In the genomic region with DNA sequence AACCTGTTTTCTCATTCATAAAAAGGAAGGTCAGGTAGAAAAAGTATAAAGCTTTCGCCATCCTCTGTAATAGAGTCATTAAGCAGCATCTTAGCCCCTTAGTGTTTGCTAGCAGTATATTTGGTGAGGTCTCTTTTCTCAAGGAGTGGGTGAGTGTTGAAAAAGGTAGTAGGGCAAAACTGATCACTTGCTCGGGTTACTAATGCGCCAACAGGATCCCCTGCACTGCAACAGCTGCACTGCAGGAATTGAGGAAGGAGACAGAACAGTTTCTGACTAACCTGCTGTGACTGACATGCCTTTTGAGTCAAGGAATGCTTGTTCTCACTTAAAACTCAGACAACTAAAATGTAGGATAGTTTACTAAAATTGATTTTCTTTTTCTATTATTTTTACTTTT, we compare ENCODE assay signal across 7 mouse cellular contexts. TPM values are rescaled to one million over a fixed set of nuclear protein-coding genes. Genes with fewer than 3 reads are reported as not detected.
DNase-seq lines count a peak whose midpoint lies in the region; ATAC-seq and TF ChIP-seq lines count a peak whose summit lies in the region.

No protein-coding gene starts in this region.

- peak overlapping the region; percentile 83 for H3K4me2 ChIP-seq in lung, postnatal 0 days (replicated peaks; ENCODE audit: low read depth, low read length)
- peak overlapping the region; percentile 95 for H3K4me2 ChIP-seq in forebrain, embryonic 13.5 days
- peak overlapping the region; percentile 72 for H3K4me2 ChIP-seq in limb, embryonic 15.5 days
- H3K4me2 ChIP-seq in stomach, postnatal 0 days (replicated peaks; ENCODE audit: low read depth), result peak overlapping the region; percentile 95

- no peaks in the 10 kb centered on the region for H3K9me3 ChIP-seq in lung, postnatal 0 days (ENCODE audit: low read length)
- H3K9me3 ChIP-seq in forebrain, embryonic 13.5 days (replicated peaks), result no peaks in the 10 kb centered on the region
- H3K9me3 ChIP-seq in limb, embryonic 15.5 days, result no peaks in the 10 kb centered on the region
- H3K9me3 ChIP-seq in stomach, postnatal 0 days (ENCODE audit: control insufficient read depth, low read length), result no peaks in the 10 kb centered on the region

- H3K27me3 ChIP-seq in lung, postnatal 0 days (replicated peaks; ENCODE audit: insufficient read depth, low read length), result no peaks in the 10 kb centered on the region
- H3K27me3 ChIP-seq in forebrain, embryonic 13.5 days, result no peaks in the 10 kb centered on the region
- H3K27me3 ChIP-seq in limb, embryonic 15.5 days, result no peaks in the 10 kb centered on the region
- H3K27me3 ChIP-seq in stomach, postnatal 0 days (ENCODE audit: control insufficient read depth, insufficient read depth, low read length), result no peaks in the 10 kb centered on the region

- DNase-seq in lung, postnatal 0 days (ENCODE audit: low spot score), result no peak
- no peak for DNase-seq in lung, adult 18-20 months
- no peak for DNase-seq in stomach, postnatal 0 days (ENCODE audit: low spot score)
- no peak for DNase-seq in adrenal gland, adult 2 months

- 0 out of 2 replicates have a peak overlapping the region, but pooled peaks have one; percentile 100 for H3K9ac ChIP-seq in lung, postnatal 0 days (replicated peaks; ENCODE audit: low read depth)
- H3K9ac ChIP-seq in forebrain, embryonic 13.5 days, result peak overlapping the region; percentile 100
- peak overlapping the region; percentile 100; the same call in 1 of the 2 replicates for H3K9ac ChIP-seq in limb, embryonic 15.5 days
- H3K9ac ChIP-seq in stomach, postnatal 0 days (ENCODE audit: low read length), result no peak overlapping the region; the same call in 1 of the 2 replicates

- TF ChIP-seq EP300 in lung, postnatal 0 days (IDR thresholded peaks at IDR 0.05), result no peak
- no peak for TF ChIP-seq EP300 in stomach, postnatal 0 days (optimal IDR thresholded peaks at IDR 0.05)

- H3K4me1 ChIP-seq in lung, postnatal 0 days (ENCODE audit: insufficient read depth, low read depth, low read length), result peaks cover 12% of the 10 kb centered on the region; the same call in 1 of the 2 replicates
- peaks cover 58% of the 10 kb centered on the region for H3K4me1 ChIP-seq in forebrain, embryonic 13.5 days
- H3K4me1 ChIP-seq in limb, embryonic 15.5 days, result peaks cover 34% of the 10 kb centered on the region
- peaks cover 4% of the 10 kb centered on the region; the same call in 1 of the 2 replicates for H3K4me1 ChIP-seq in stomach, postnatal 0 days (replicated peaks; ENCODE audit: control insufficient read depth, insufficient read depth)

- peak overlapping the region; percentile 100; the same call in 1 of the 2 replicates for H3K4me3 ChIP-seq in lung, postnatal 0 days (ENCODE audit: low read depth, low read length)
- peak overlapping the region; percentile 95 for H3K4me3 ChIP-seq in forebrain, embryonic 13.5 days
- peak overlapping the region; percentile 98 for H3K4me3 ChIP-seq in limb, embryonic 15.5 days
- peak overlapping the region; percentile 100 for H3K4me3 ChIP-seq in stomach, postnatal 0 days (ENCODE audit: low read depth, low read length)

- 24% methylated on average over 3 of the region's 3 CpGs for WGBS in lung, postnatal 0 days
- 40% methylated on average over 3 of the region's 3 CpGs for WGBS in forebrain, embryonic 13.5 days
- WGBS in limb, embryonic 15.5 days, result 30% methylated on average over 3 of the region's 3 CpGs
- 30% methylated on average over 3 of the region's 3 CpGs for WGBS in stomach, postnatal 0 days

- no peak for ATAC-seq in lung, postnatal 0 days
- ATAC-seq in forebrain, embryonic 13.5 days, result no peak
- no peak for ATAC-seq in limb, embryonic 15.5 days (ENCODE audit: insufficient number of reproducible peaks, low FRiP score, low TSS enrichment, low read depth)
- no peak for ATAC-seq in stomach, postnatal 0 days (ENCODE audit: low FRiP score, low TSS enrichment)
- no peak for ATAC-seq in cerebellum, adult (ENCODE audit: insufficient number of reproducible peaks, low FRiP score, low TSS enrichment)

- no peaks in the 10 kb centered on the region for H3K36me3 ChIP-seq in lung, postnatal 0 days (ENCODE audit: insufficient read depth, low read length)
- no peaks in the 10 kb centered on the region for H3K36me3 ChIP-seq in forebrain, embryonic 13.5 days (ENCODE audit: poor library complexity, severe bottlenecking)
- H3K36me3 ChIP-seq in limb, embryonic 15.5 days, result no peaks in the 10 kb centered on the region; the same call in 1 of the 2 replicates
- no peaks in the 10 kb centered on the region for H3K36me3 ChIP-seq in stomach, postnatal 0 days (ENCODE audit: control insufficient read depth, insufficient read depth, low read length)

- H3K27ac ChIP-seq in lung, postnatal 0 days (ENCODE audit: low read length), result peak overlapping the region; percentile 100; the same call in 1 of the 2 replicates
- H3K27ac ChIP-seq in forebrain, embryonic 13.5 days, result no peak overlapping the region
- H3K27ac ChIP-seq in limb, embryonic 15.5 days, result no peak overlapping the region
- H3K27ac ChIP-seq in stomach, postnatal 0 days (replicated peaks), result no peak overlapping the region

- TF ChIP-seq CTCF in lung, postnatal 0 days (IDR thresholded peaks at IDR 0.05), result no peak
- TF ChIP-seq CTCF in stomach, postnatal 0 days (IDR thresholded peaks at IDR 0.05; ENCODE audit: low read depth), result no peak

RNA-seq across cellular contexts. Expression of a gene that starts 1.8 kb away (rescaled TPM):
- polyA plus RNA-seq in lung, postnatal 0 days (2015; fragmentation: Nextera tagmentation; extraction: Ambion mirVana), result 62.6 TPM in 2 replicates
- polyA plus RNA-seq in forebrain, embryonic 13.5 days (2015; fragmentation: Nextera tagmentation; extraction: Ambion mirVana), result 166 and 168 TPM in 2 replicates
- polyA plus RNA-seq in limb, embryonic 15.5 days (2015; fragmentation: Nextera tagmentation; extraction: Ambion mirVana), result 97.7 and 99.5 TPM in 2 replicates
- polyA plus RNA-seq in stomach, postnatal 0 days (2015; fragmentation: Nextera tagmentation; extraction: Ambion mirVana), result 36.5 and 38.3 TPM in 2 replicates
- total RNA-seq in adrenal gland, adult 2 months (2021), result 10 to 100 TPM; 55.9 to 70.2 TPM
- 21.6 and 23.9 TPM in 2 replicates for polyA plus RNA-seq in adrenal gland, adult 2 months (2012; rRNA removed)

RNA-seq across cellular contexts. Expression of a gene that starts 32.0 kb away (rescaled TPM):
- polyA plus RNA-seq in lung, postnatal 0 days (2015; fragmentation: Nextera tagmentation; extraction: Ambion mirVana), result 20.6 and 21.2 TPM in 2 replicates
- 39.0 and 41.3 TPM in 2 replicates for polyA plus RNA-seq in forebrain, embryonic 13.5 days (2015; fragmentation: Nextera tagmentation; extraction: Ambion mirVana)
- 44.6 and 48.3 TPM in 2 replicates for polyA plus RNA-seq in limb, embryonic 15.5 days (2015; fragmentation: Nextera tagmentation; extraction: Ambion mirVana)
- polyA plus RNA-seq in stomach, postnatal 0 days (2015; fragmentation: Nextera tagmentation; extraction: Ambion mirVana), result 47.2 and 48.6 TPM in 2 replicates
- total RNA-seq in adrenal gland, adult 2 months (2021), result 100 to 1,000 TPM in 1 of 2 experiments, 10 to 100 TPM in 1; 99.9 to 107 TPM
- polyA plus RNA-seq in adrenal gland, adult 2 months (2012; rRNA removed), result 64.8 and 71.5 TPM in 2 replicates

RNA-seq across cellular contexts. Expression of a gene that starts 37.2 kb away (rescaled TPM):
- polyA plus RNA-seq in lung, postnatal 0 days (2015; fragmentation: Nextera tagmentation; extraction: Ambion mirVana), result 8.5 and 9.3 TPM in 2 replicates
- 31.1 and 34.7 TPM in 2 replicates for polyA plus RNA-seq in forebrain, embryonic 13.5 days (2015; fragmentation: Nextera tagmentation; extraction: Ambion mirVana)
- polyA plus RNA-seq in limb, embryonic 15.5 days (2015; fragmentation: Nextera tagmentation; extraction: Ambion mirVana), result 9.9 and 14.1 TPM in 2 replicates
- 3.1 and 3.9 TPM in 2 replicates for polyA plus RNA-seq in stomach, postnatal 0 days (2015; fragmentation: Nextera tagmentation; extraction: Ambion mirVana)
- total RNA-seq in adrenal gland, adult 2 months (2021), result 10 to 100 TPM; 41.5 to 59.1 TPM
- 48.0 and 54.8 TPM in 2 replicates for polyA plus RNA-seq in adrenal gland, adult 2 months (2012; rRNA removed)

RNA-seq across cellular contexts. Expression of a gene that starts 46.3 kb away (rescaled TPM):
- 1.3 and 1.8 TPM in 2 replicates for polyA plus RNA-seq in lung, postnatal 0 days (2015; fragmentation: Nextera tagmentation; extraction: Ambion mirVana)
- polyA plus RNA-seq in forebrain, embryonic 13.5 days (2015; fragmentation: Nextera tagmentation; extraction: Ambion mirVana), result not detected in 2 replicates
- polyA plus RNA-seq in limb, embryonic 15.5 days (2015; fragmentation: Nextera tagmentation; extraction: Ambion mirVana), result 3.3 and 3.9 TPM in 2 replicates
- polyA plus RNA-seq in stomach, postnatal 0 days (2015; fragmentation: Nextera tagmentation; extraction: Ambion mirVana), result 1.8 and 3.2 TPM in 2 replicates
- 10 to 100 TPM in 1 of 2 experiments, 1 to 10 TPM in 1; 5.4 to 13.3 TPM for total RNA-seq in adrenal gland, adult 2 months (2021)
- 26.5 and 29.1 TPM in 2 replicates for polyA plus RNA-seq in adrenal gland, adult 2 months (2012; rRNA removed)
